Mouse (Mus musculus): ENCODE measurements around the gene Arap1.

Arap1 gene

GRCm38 (mm10) chr7:101347767-101348270 lies at the start of gene Arap1:
Arap1 (plus strand) TSS chr7:101348067.
- peak; percentile 65 for DNase-seq (ENCODE audit: low spot score)

GRCm38 (mm10) chr7:101298375-101298774 lies 49.5 kb upstream of the Arap1 start:
- no peak for DNase-seq (ENCODE audit: low spot score)

GRCm38 (mm10) chr7:101301361-101301880 lies 46.4 kb upstream of the Arap1 start:
- peak; percentile 33 for DNase-seq (ENCODE audit: low spot score)

- peak; percentile 95 for DNase-seq (ENCODE audit: low spot score)
These were observed 45.9 kb upstream of the Arap1 start, which contains the start of gene Atg16l2 for GRCm38 (mm10) chr7:101301881-101302456. Atg16l2 (minus strand) TSS chr7:101302251.

GRCm38 (mm10) chr7:101302691-101303090 lies 45.2 kb upstream of the Arap1 start:
- no peak for DNase-seq (ENCODE audit: low spot score)

- no peak for DNase-seq (ENCODE audit: low spot score)
These were observed 41.0 kb upstream of the Arap1 start for GRCm38 (mm10) chr7:101306841-101307240.

GRCm38 (mm10) chr7:101309985-101310326 lies 37.9 kb upstream of the Arap1 start:
- DNase-seq (ENCODE audit: low spot score): no peak

- DNase-seq (ENCODE audit: low spot score): peak; percentile 98
These were observed 37.4 kb upstream of the Arap1 start for GRCm38 (mm10) chr7:101310327-101311028.

- no peak for DNase-seq (ENCODE audit: low spot score)
These were observed 36.8 kb upstream of the Arap1 start for GRCm38 (mm10) chr7:101311061-101311460.

- no peak for DNase-seq (ENCODE audit: low spot score)
These were observed 34.8 kb upstream of the Arap1 start for GRCm38 (mm10) chr7:101313033-101313432.

GRCm38 (mm10) chr7:101314396-101314795 lies 33.5 kb upstream of the Arap1 start:
- no peak for DNase-seq (ENCODE audit: low spot score)

GRCm38 (mm10) chr7:101315699-101316098 lies 32.2 kb upstream of the Arap1 start:
- DNase-seq (ENCODE audit: low spot score): no peak

GRCm38 (mm10) chr7:101316591-101317001 lies 31.3 kb upstream of the Arap1 start:
- peak; percentile 59 for DNase-seq (ENCODE audit: low spot score)

GRCm38 (mm10) chr7:101317014-101317413 lies 30.9 kb upstream of the Arap1 start, which contains the start of gene Stard10:
Stard10 (plus strand) TSS chr7:101317086.
- DNase-seq (ENCODE audit: low spot score): no peak

- no peak for DNase-seq (ENCODE audit: low spot score)
These were observed 29.0 kb upstream of the Arap1 start for GRCm38 (mm10) chr7:101318848-101319247.

- no peak for DNase-seq (ENCODE audit: low spot score)
These were observed 28.1 kb upstream of the Arap1 start for GRCm38 (mm10) chr7:101319796-101320195.

GRCm38 (mm10) chr7:101320399-101321217 lies 27.3 kb upstream of the Arap1 start:
- no peak for DNase-seq (ENCODE audit: low spot score)

GRCm38 (mm10) chr7:101321218-101321827 lies 26.5 kb upstream of the Arap1 start:
- DNase-seq (ENCODE audit: low spot score): peak; percentile 52

- no peak for DNase-seq (ENCODE audit: low spot score)
These were observed 24.7 kb upstream of the Arap1 start for GRCm38 (mm10) chr7:101323141-101323594.

GRCm38 (mm10) chr7:101324142-101324962 lies 23.5 kb upstream of the Arap1 start:
- DNase-seq (ENCODE audit: low spot score): no peak

GRCm38 (mm10) chr7:101326006-101326405 lies 21.9 kb upstream of the Arap1 start:
- DNase-seq (ENCODE audit: low spot score): no peak

Data from lung, postnatal 25 days (tissue).